Mouse (Mus musculus): ENCODE measurements around the gene Map3k5. TPM values are rescaled to one million over a fixed set of nuclear protein-coding genes. Genes with fewer than 3 reads are reported as not detected.

Map3k5 gene
- polyA plus RNA-seq, 1 experiment from 2014 or later = 2.1 TPM

GRCm38 (mm10) chr10:20044051-20044450, 109.8 kb downstream of the Map3k5 start:
- H3K4me1 ChIP-seq = peaks cover 17% of the 10 kb centered on the region
- no peak overlapping the region for H3K4me3 ChIP-seq
- H3K9ac ChIP-seq = no peak overlapping the region
- H3K9me3 ChIP-seq = no peaks in the 10 kb centered on the region
- H3K4me2 ChIP-seq (replicated peaks) = no peak overlapping the region
- H3K27me3 ChIP-seq = no peaks in the 10 kb centered on the region
- no peak for ATAC-seq (ENCODE audit: low FRiP score, low read depth)
- no peaks in the 10 kb centered on the region for H3K36me3 ChIP-seq
- H3K27ac ChIP-seq = no peak overlapping the region
- WGBS = 89% methylated on average over 2 of the region's 2 CpGs

DNA sequence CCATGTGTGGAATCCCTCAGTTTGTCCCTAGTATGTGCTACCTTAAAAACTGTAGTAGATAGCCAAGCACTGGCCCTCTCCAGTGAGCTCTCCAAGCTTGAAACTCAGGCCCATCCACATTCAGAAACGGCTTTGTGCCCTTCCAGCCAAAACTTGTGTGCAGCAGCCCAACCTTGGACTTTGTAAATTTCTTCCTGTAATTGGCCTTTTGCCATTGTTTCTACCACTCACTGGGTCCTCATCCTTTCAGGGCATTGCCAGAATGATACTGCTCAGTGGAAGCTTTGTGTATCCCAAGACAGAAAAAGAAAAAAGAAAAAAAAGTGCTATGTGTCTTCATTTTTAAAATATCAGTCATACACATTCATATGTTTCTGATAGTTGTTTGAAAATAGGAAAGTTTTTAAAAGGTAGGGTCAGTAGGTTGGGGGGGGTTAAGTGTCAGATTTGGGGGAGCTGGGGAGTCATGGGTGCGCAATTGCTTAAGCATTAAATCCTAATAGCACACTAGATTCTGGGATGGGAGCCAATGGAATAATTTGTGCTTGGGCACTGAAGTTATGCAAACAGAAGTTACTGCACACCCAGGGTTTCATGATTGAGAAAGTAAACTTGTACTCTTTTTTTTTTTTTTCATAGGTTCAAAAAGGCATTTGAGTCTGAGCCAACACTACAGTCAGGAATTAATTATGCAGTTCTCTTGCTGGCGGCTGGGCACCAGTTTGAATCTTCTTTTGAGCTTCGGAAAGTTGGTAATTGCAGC, 111.6 kb downstream of the Map3k5 start:
- no peaks in the 10 kb centered on the region for H3K9me3 ChIP-seq
- H3K4me3 ChIP-seq = no peak overlapping the region
- H3K9ac ChIP-seq = no peak overlapping the region
- no peak overlapping the region for H3K4me2 ChIP-seq (replicated peaks)
- peaks cover 17% of the 10 kb centered on the region for H3K4me1 ChIP-seq
- no peaks in the 10 kb centered on the region for H3K27me3 ChIP-seq
- H3K27ac ChIP-seq = peak overlapping the region; percentile 12; the same call in 1 of the 2 replicates
- no peaks in the 10 kb centered on the region for H3K36me3 ChIP-seq
- WGBS = 42% methylated on average over 4 of the region's 4 CpGs
- peak; percentile 77; the same call in 1 of the 2 replicates for ATAC-seq (ENCODE audit: low FRiP score, low read depth)

- WGBS = 87% methylated on average over 14 of the region's 14 CpGs
Measured at GRCm38 (mm10) chr10:20056859-20057644, 122.8 kb downstream of the Map3k5 start.

DNA sequence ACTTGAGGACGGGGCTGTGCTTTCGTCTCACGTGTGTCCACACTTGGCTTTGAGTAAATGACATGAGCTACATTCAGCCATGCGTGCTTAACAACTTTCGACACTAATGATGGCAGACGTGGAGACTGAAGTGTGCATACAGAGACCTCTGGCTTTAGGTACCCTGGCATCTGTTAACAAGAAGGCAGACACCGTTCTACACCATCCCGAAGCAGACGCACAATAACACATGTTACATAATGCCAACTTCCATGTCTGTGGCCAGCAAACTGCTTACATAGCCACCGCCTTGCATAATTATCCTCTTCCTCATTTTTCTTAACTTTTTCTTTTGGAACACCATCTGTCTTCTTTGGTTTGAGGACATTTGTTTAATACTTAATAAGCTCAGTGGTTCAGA, 123.8 kb downstream of the Map3k5 start:
- no peak overlapping the region for H3K4me2 ChIP-seq (replicated peaks)
- 0 out of 2 replicates have a peak, but pooled peaks cover 2% of the 10 kb centered on the region for H3K4me1 ChIP-seq
- ATAC-seq (ENCODE audit: low FRiP score, low read depth) = no peak
- no peak overlapping the region for H3K27ac ChIP-seq
- no peak overlapping the region for H3K4me3 ChIP-seq
- no peaks in the 10 kb centered on the region for H3K27me3 ChIP-seq
- no peaks in the 10 kb centered on the region for H3K36me3 ChIP-seq
- no peaks in the 10 kb centered on the region for H3K9me3 ChIP-seq
- no peak overlapping the region for H3K9ac ChIP-seq
- 92% methylated on average over 10 of the region's 10 CpGs for WGBS

More at GRCm38 (mm10) chr10:20056859-20057644, 122.8 kb downstream of the Map3k5 start:
- Histone ChIP-seq H3K4me2 (replicated peaks) (no peak overlapping the region), H3K27ac (no peak overlapping the region), H3K4me1 (0 out of 2 replicates have a peak, but pooled peaks cover 2% of the 10 kb centered on the region), H3K9me3 (no peaks in the 10 kb centered on the region), H3K4me3 (no peak overlapping the region), H3K36me3 (no peaks in the 10 kb centered on the region), H3K27me3 (no peaks in the 10 kb centered on the region), H3K9ac (no peak overlapping the region)
- no peak for ATAC-seq (ENCODE audit: low FRiP score, low read depth)

DNA sequence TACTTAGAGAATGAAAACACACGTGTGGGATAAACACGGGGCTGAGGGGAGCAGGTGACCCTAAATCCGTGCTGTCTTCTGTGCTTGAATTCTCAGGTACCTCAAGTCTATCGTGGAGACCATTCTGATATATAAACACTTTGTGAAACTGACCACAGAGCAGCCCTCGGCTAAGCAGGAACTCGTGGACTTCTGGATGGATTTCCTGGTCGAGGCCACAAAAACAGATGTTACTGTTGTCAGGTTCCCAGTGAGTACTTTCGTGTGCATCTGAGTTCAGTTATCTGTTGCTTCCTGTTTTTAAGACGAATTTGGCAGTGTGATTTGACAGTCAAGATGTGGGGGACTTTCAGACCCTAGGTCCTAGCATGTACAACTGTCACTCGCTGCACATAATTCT, 124.6 kb downstream of the Map3k5 start:
- 0 out of 2 replicates have a peak, but pooled peaks cover 2% of the 10 kb centered on the region for H3K4me1 ChIP-seq
- no peaks in the 10 kb centered on the region for H3K9me3 ChIP-seq
- no peak overlapping the region for H3K27ac ChIP-seq
- H3K9ac ChIP-seq = no peak overlapping the region
- no peaks in the 10 kb centered on the region for H3K36me3 ChIP-seq
- ATAC-seq (ENCODE audit: low FRiP score, low read depth) = no peak
- no peaks in the 10 kb centered on the region for H3K27me3 ChIP-seq
- H3K4me2 ChIP-seq (replicated peaks) = no peak overlapping the region
- no peak overlapping the region for H3K4me3 ChIP-seq
- WGBS = 72% methylated on average over 10 of the region's 10 CpGs

DNA sequence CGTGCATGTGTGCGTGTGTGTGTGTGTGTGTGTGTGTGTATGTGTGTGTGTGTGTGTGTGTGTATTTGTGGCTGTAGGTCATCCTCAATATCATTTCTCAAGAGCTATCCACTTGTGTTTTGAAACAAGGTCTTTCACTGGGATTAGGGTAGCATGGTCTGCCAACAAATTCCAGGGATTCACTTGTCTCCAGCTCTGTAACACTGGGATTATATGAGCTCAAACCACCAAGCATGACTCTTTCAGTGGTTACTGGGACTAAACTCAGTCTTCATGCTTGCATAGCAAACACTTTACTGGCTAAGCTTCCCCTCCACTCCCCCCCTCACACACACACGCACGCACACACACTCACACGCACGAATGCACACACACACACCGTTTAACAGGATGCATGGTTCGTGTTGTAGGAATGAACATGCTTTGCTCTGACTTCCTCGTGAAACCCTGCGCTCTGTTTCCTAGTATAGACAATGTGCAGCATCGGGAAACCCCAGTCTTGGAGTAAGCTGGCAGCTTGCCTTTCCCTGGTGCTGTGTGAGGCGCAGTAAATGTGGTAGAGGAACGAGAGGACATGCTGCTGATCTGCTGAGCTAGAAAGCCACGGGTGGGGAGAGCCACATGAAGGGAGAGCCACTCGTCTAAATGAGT, 126.2 kb downstream of the Map3k5 start:
- H3K27ac ChIP-seq = no peak overlapping the region
- no peaks in the 10 kb centered on the region for H3K27me3 ChIP-seq
- H3K4me3 ChIP-seq = no peak overlapping the region
- 78% methylated on average over 15 of the region's 15 CpGs for WGBS
- no peak for ATAC-seq (ENCODE audit: low FRiP score, low read depth)
- H3K4me2 ChIP-seq (replicated peaks) = no peak overlapping the region
- H3K9ac ChIP-seq = no peak overlapping the region
- H3K4me1 ChIP-seq = no peaks in the 10 kb centered on the region
- no peaks in the 10 kb centered on the region for H3K9me3 ChIP-seq
- no peaks in the 10 kb centered on the region for H3K36me3 ChIP-seq

GRCm38 (mm10) chr10:20064556-20065207, 130.4 kb downstream of the Map3k5 start:
- Histone ChIP-seq H3K4me3 (no peak overlapping the region), H3K27ac (no peak overlapping the region), H3K4me1 (no peaks in the 10 kb centered on the region), H3K4me2 (replicated peaks) (no peak overlapping the region), H3K9ac (no peak overlapping the region), H3K9me3 (no peaks in the 10 kb centered on the region), H3K36me3 (no peaks in the 10 kb centered on the region), H3K27me3 (no peaks in the 10 kb centered on the region)
- 79% methylated on average over 9 of the region's 9 CpGs for WGBS
- no peak for ATAC-seq (ENCODE audit: low FRiP score, low read depth)

- H3K27ac ChIP-seq = no peak overlapping the region
- WGBS = 85% methylated on average over 1 of the region's 1 CpGs
- H3K9ac ChIP-seq = no peak overlapping the region
- no peak overlapping the region for H3K4me2 ChIP-seq (replicated peaks)
- no peak overlapping the region for H3K4me3 ChIP-seq
- ATAC-seq (ENCODE audit: low FRiP score, low read depth) = no peak
- H3K9me3 ChIP-seq = no peaks in the 10 kb centered on the region
- no peaks in the 10 kb centered on the region for H3K36me3 ChIP-seq
- no peaks in the 10 kb centered on the region for H3K27me3 ChIP-seq
- no peaks in the 10 kb centered on the region for H3K4me1 ChIP-seq
Measured at GRCm38 (mm10) chr10:20066069-20066665, 131.9 kb downstream of the Map3k5 start.

GRCm38 (mm10) chr10:20069771-20070460, 135.6 kb downstream of the Map3k5 start:
- Histone ChIP-seq H3K36me3 (no peaks in the 10 kb centered on the region), H3K9ac (no peak overlapping the region), H3K4me3 (no peak overlapping the region), H3K9me3 (no peaks in the 10 kb centered on the region), H3K27ac (no peak overlapping the region), H3K4me1 (peaks cover 4% of the 10 kb centered on the region; the same call in 1 of the 2 replicates), H3K27me3 (no peaks in the 10 kb centered on the region), H3K4me2 (replicated peaks) (no peak overlapping the region)
- ATAC-seq (ENCODE audit: low FRiP score, low read depth) = no peak
- 88% methylated on average over 11 of the region's 11 CpGs for WGBS

- no peak for ATAC-seq (ENCODE audit: low FRiP score, low read depth)
- peaks cover 4% of the 10 kb centered on the region; the same call in 1 of the 2 replicates for H3K4me1 ChIP-seq
- 84% methylated on average over 14 of the region's 14 CpGs for WGBS
Measured at GRCm38 (mm10) chr10:20070576-20071109, 136.4 kb downstream of the Map3k5 start.

DNA sequence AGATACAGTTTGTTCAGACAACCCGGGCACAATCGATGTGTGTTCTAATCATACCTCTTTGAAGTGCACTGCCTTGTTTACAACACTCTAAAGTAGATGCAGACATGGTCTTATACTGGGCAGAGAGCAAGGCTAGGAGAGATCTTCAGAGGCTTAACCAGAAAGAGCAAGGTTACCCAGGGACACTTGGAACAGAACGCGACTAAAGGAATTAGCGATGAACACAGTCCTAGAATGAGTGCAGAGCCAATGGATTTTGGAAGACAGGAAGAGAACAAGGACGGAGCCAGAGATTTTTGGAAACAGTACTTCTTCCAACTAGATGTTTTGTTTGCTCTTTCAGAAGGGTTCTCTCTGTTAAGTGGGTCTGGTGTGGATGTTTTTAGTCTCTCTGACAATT, 137.4 kb downstream of the Map3k5 start:
- H3K4me1 ChIP-seq = peaks cover 4% of the 10 kb centered on the region; the same call in 1 of the 2 replicates
- no peaks in the 10 kb centered on the region for H3K9me3 ChIP-seq
- H3K4me2 ChIP-seq (replicated peaks) = no peak overlapping the region
- no peaks in the 10 kb centered on the region for H3K36me3 ChIP-seq
- no peak overlapping the region for H3K4me3 ChIP-seq
- H3K9ac ChIP-seq = no peak overlapping the region
- H3K27me3 ChIP-seq = no peaks in the 10 kb centered on the region
- no peak for ATAC-seq (ENCODE audit: low FRiP score, low read depth)
- WGBS = 87% methylated on average over 6 of the region's 6 CpGs
- H3K27ac ChIP-seq = no peak overlapping the region

More at GRCm38 (mm10) chr10:20070576-20071109, 136.4 kb downstream of the Map3k5 start:
- no peak overlapping the region for H3K4me2 ChIP-seq (replicated peaks)
- no peaks in the 10 kb centered on the region for H3K36me3 ChIP-seq
- H3K9ac ChIP-seq = no peak overlapping the region
- H3K9me3 ChIP-seq = no peaks in the 10 kb centered on the region
- H3K27ac ChIP-seq = no peak overlapping the region
- H3K27me3 ChIP-seq = no peaks in the 10 kb centered on the region
- H3K4me3 ChIP-seq = no peak overlapping the region
